Mouse (Mus musculus): ENCODE measurements around the gene Lsm2.

DNA sequence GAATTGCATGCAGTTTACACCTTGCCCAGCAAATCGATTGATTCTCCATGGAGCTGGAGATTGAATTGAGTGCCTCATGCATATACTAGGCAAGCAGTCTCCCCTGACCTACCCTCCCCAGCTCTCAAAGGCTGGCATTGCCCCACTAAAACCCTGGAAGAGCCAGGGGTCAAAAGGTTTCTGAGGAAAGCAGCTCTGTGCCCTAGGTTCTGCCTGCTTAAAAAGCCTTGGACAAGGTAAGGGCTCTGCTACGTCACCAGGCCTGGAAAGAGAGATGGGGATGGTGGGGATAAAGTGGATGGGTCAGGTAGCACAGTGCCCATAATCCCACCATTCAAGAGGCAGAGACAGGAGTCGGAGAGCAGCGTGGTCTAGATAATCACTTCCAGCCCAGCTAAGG is 26.8 kb upstream of the Lsm2 start:
- TF ChIP-seq CTCF (IDR thresholded peaks at IDR 0.05; ENCODE audit: low read depth) = no peak
- no peak for TF ChIP-seq EP300 (IDR thresholded peaks at IDR 0.05; ENCODE audit: low read depth)
